Mouse (Mus musculus) midbrain, embryonic 10.5 days (tissue): ENCODE results near the gene Gm3139. TPM values are rescaled to one million over a fixed set of nuclear protein-coding genes. Genes with fewer than 3 reads are reported as not detected.
"Not testable (repeated sequence)": the region's sequence is repeated elsewhere in the genome, so short reads cannot be mapped to it uniquely, and the experiment has no call there.

ENCODE experiments used
- DNase-seq: peaks from one replicate; pipeline ENCODE4 v3.0.0-alpha.2; 2017; ENCODE audit warnings: low spot score
- H3K27ac ChIP-seq: fragments of 300-500 bp; sonication (generic); replicated peaks from 2 replicates; pipeline ENCODE4 v1.5.1; 2016; ENCODE audit warnings: mild to moderate bottlenecking
- H3K27me3 ChIP-seq: fragments of 300-500 bp; sonication (generic); 2 replicates; pipeline ENCODE4 v1.6.1; 2016; ENCODE audit warnings: low read depth, mild to moderate bottlenecking; ENCODE audit not compliant: poor library complexity, severe bottlenecking
- H3K36me3 ChIP-seq: fragments of 300-500 bp; sonication (generic); 2 replicates; pipeline ENCODE4 v1.6.1; 2016; ENCODE audit warnings: mild to moderate bottlenecking, moderate library complexity
- H3K4me1 ChIP-seq: fragments of 300-500 bp; sonication (generic); 2 replicates; pipeline ENCODE4 v1.6.1; 2016
- H3K4me3 ChIP-seq: fragments of 300-500 bp; sonication (generic); 2 replicates; pipeline ENCODE4 v1.5.1; 2016; ENCODE audit warnings: mild to moderate bottlenecking, moderate library complexity
- H3K9me3 ChIP-seq: fragments of 300-500 bp; sonication (generic); replicated peaks from 2 replicates; pipeline ENCODE4 v1.6.1; 2016; ENCODE audit warnings: mild to moderate bottlenecking
- WGBS: fragments of 180-500 bp; shearing (Covaris S2); methylation state at CpG from one replicate; pipeline ENCODE4 v1.1.7; 2016; 5-methylcytosine and 5-hydroxymethylcytosine counted together
- polyA plus RNA-seq: library from polyadenylated mRNA; unstranded; fragments of >200 nt; fragmentation: Nextera tagmentation; extraction: Ambion mirVana; gene quantifications from 2 replicates; pipeline ENCODE4 v1.2.1, GENCODE M21; 2016

The Gm3139 gene
- not detected in 2 replicates for polyA plus RNA-seq

DNA sequence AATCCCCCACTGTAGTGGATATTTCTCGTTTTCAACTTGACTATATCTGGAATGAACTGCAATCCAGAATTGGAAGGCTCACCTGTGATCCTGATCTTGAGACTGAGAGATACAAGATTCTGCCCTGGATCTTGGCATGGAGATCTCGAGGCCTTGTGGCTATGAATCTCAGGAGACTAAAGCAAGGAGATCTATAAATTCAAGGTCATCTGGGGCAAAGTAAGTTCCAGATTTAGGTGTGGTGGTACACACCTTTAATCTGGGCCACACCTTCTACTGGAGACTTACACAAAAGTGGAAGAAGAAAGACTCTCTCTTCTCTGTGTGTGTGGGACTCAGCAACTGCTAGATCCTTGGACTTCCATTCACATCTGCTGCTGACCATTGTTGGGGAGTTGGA, at the start of gene Gm3139:
Gene Gm3139, plus strand, starts transcription at position 301 of the 400 bp plus-strand sequence.
- H3K36me3 ChIP-seq, H3K27ac ChIP-seq, H3K4me1 ChIP-seq, H3K4me3 ChIP-seq, H3K27me3 ChIP-seq, H3K9me3 ChIP-seq, DNase-seq: not testable (repeated sequence)
- WGBS, result no CpG with 5 or more reads among the region's 2 CpGs

Other genes with a start within 250 kb of the Gm3139 start
- gene A430089I19Rik, start 219.5 kb upstream of the Gm3139 start, polyA plus RNA-seq, result 0.07 TPM in 1 of 2 replicates, not detected in the other
- not detected in 2 replicates for gene Gm6502, start 211.9 kb upstream of the Gm3139 start, polyA plus RNA-seq
- gene AA792892, start 186.5 kb upstream of the Gm3139 start, polyA plus RNA-seq, result not detected in 2 replicates
- not detected in 2 replicates for gene Gm7682, start 80.5 kb upstream of the Gm3139 start, polyA plus RNA-seq
- 0.07 TPM in 1 of 2 replicates, not detected in the other for gene Gm3147, start 90.1 kb downstream of the Gm3139 start, polyA plus RNA-seq
- not detected in 2 replicates for gene Gm6509, start 97.7 kb downstream of the Gm3139 start, polyA plus RNA-seq
- gene Gm6205, start 122.1 kb downstream of the Gm3139 start, polyA plus RNA-seq, result not detected in 2 replicates